Mouse (Mus musculus): ENCODE results near the gene Isg20. TPM values are rescaled to one million over a fixed set of nuclear protein-coding genes. Genes with fewer than 3 reads are reported as not detected.

Gene Isg20
- total and polyA plus RNA-seq, 3 experiments, result 63.1 to 240 (median 105) TPM

DNA sequence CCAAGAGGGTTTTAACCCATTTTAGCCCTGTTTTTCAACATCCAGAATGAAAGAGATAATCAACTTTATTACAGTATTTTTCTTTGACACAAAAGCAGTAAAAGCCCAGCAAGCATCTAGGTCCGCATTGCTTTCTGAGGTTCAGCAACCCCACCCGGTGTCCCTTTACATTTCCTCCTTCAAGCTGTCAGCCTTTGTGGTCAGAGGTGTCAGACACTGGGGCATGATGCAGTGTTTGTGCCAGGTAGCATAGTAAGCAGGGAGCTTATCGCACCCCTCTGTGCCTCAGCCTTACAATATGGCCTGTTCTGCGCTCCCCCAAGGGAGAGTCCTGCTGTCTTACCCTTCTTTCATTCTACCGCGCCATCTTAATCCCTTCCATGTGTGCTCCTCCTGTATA, 4.2 kb upstream of the Isg20 start:
- Histone ChIP-seq H3K79me2 (ENCODE audit: control insufficient read depth, insufficient read depth, low read length, poor library complexity) (peaks cover 7% of the 10 kb centered on the region; the same call in 1 of the 2 replicates), H3K4me1 (ENCODE audit: control insufficient read depth in 1 of 2, insufficient read depth in 2 of 2, low read length in 2 of 2) (peaks cover 0 to 17% of the 10 kb centered on the region in 2 experiments; a peak in 2 of 4 replicates), H3K27ac (ENCODE audit: control insufficient read depth, low read depth, low read length) (no peak overlapping the region), H3K9me3 (replicated peaks; ENCODE audit: insufficient read depth, low read length) (no peaks in the 10 kb centered on the region), H3K9ac (ENCODE audit: control insufficient read depth, low read depth, low read length, poor library complexity, severe bottlenecking) (no peak overlapping the region), H3K36me3 (ENCODE audit: control insufficient read depth in 1 of 2, insufficient read depth in 2 of 2, low read length in 2 of 2) (peaks cover 2 to 10% of the 10 kb centered on the region in 2 experiments; a peak in 3 of 4 replicates), H3K4me3 (ENCODE audit: control insufficient read depth in 1 of 2, insufficient read depth in 1 of 2, low read depth in 2 of 2, low read length in 2 of 2) (no peak overlapping the region), H3K27me3 (ENCODE audit: control insufficient read depth in 1 of 2, insufficient read depth in 2 of 2, low read length in 2 of 2) (no peaks in the 10 kb centered on the region)
- no peak for DNase-seq (ENCODE audit: low read depth, low spot score)
- TF ChIP-seq GATA1 (IDR thresholded peaks at IDR 0.05; ENCODE audit: low read depth, low read length), result no peak
- no peak for TF ChIP-seq CHD1 (IDR thresholded peaks at IDR 0.05; ENCODE audit: low read depth, low read length)
- TF ChIP-seq POLR2AphosphoS2 (IDR thresholded peaks at IDR 0.05; ENCODE audit: low read length), result no peak
- TF ChIP-seq UBTF (IDR thresholded peaks at IDR 0.05; ENCODE audit: borderline replicate concordance, insufficient read depth, low read depth, low read length), result no peak
- TF ChIP-seq MAFK (IDR thresholded peaks at IDR 0.05; ENCODE audit: borderline replicate concordance, low read depth, low read length), result no peak
- no peak for TF ChIP-seq JUND (IDR thresholded peaks at IDR 0.05; ENCODE audit: low read depth, low read length)
- TF ChIP-seq NRF1 (IDR thresholded peaks at IDR 0.05; ENCODE audit: insufficient read depth, low read depth, low read length, poor library complexity, severe bottlenecking), result no peak
- no peak for TF ChIP-seq MAX (IDR thresholded peaks at IDR 0.05; ENCODE audit: low read length)
- TF ChIP-seq MYB (IDR thresholded peaks at IDR 0.05; ENCODE audit: low read depth, low read length), result no peak
- no peak for TF ChIP-seq GABPA (IDR thresholded peaks at IDR 0.05; ENCODE audit: low read depth, low read length)
- TF ChIP-seq ETS1 (IDR thresholded peaks at IDR 0.05; ENCODE audit: low read depth, low read length), result no peak
- no peak for TF ChIP-seq RCOR1 (IDR thresholded peaks at IDR 0.05; ENCODE audit: low read depth, low read length)
- no peak for TF ChIP-seq ZNF384 (IDR thresholded peaks at IDR 0.05; ENCODE audit: low read depth, low read length)
- no peak for TF ChIP-seq TAL1 (IDR thresholded peaks at IDR 0.05; ENCODE audit: low read length)
- no peak for TF ChIP-seq EP300 (IDR thresholded peaks at IDR 0.05; ENCODE audit: low read depth in 1 of 2, low read length in 2 of 2)
- no peak for TF ChIP-seq POLR2AphosphoS5 (IDR thresholded peaks at IDR 0.05; ENCODE audit: borderline replicate concordance, low read depth, low read length)
- no peak for TF ChIP-seq USF1 (IDR thresholded peaks at IDR 0.05; ENCODE audit: low read depth, low read length)
- no peak for TF ChIP-seq MAZ (IDR thresholded peaks at IDR 0.05; ENCODE audit: low read depth, low read length)
- TF ChIP-seq CHD2 (IDR thresholded peaks at IDR 0.05; ENCODE audit: low read length), result no peak
- no peak for TF ChIP-seq MYC (IDR thresholded peaks at IDR 0.05; ENCODE audit: low read depth, low read length)
